Mouse (Mus musculus) hindbrain, embryonic 16.5 days (tissue): ENCODE results near the gene Cdkn1b. TPM values are rescaled to one million over a fixed set of nuclear protein-coding genes. Genes with fewer than 3 reads are reported as not detected.

Experiments used
- ATAC-seq: fragments of 200-750 bp; cut with Nextera tagmentation; 2 replicates; pipeline ENCODE4 v1.8.0; 2017; ENCODE audit warnings: moderate TSS enrichment, moderate library complexity
- H3K27ac ChIP-seq: fragments of 300-500 bp; sonication (generic); 2 replicates; pipeline ENCODE4 v1.5.1; 2014; ENCODE audit warnings: low read depth, mild to moderate bottlenecking, control low read depth, low read length, moderate library complexity
- H3K27me3 ChIP-seq: fragments of 300-500 bp; sonication (generic); replicated peaks from 2 replicates; pipeline ENCODE4 v1.6.1; 2014; ENCODE audit warnings: low read length; ENCODE audit not compliant: control insufficient read depth, insufficient read depth
- H3K36me3 ChIP-seq: fragments of 300-500 bp; sonication (generic); 2 replicates; pipeline ENCODE4 v1.6.1; 2014; ENCODE audit warnings: mild to moderate bottlenecking, low read length, moderate library complexity, mixed read lengths; ENCODE audit not compliant: control insufficient read depth, insufficient read depth
- H3K4me1 ChIP-seq: fragments of 300-500 bp; sonication (generic); 2 replicates; pipeline ENCODE4 v1.6.1; 2014; ENCODE audit warnings: low read depth, low read length; ENCODE audit not compliant: control insufficient read depth, insufficient read depth
- H3K4me2 ChIP-seq: fragments of 300-500 bp; sonication (generic); 2 replicates; pipeline ENCODE4 v1.6.1; 2014; ENCODE audit warnings: mild to moderate bottlenecking, low read length, control low read depth, moderate library complexity
- H3K4me3 ChIP-seq: fragments of 300-500 bp; sonication (generic); 2 replicates; pipeline ENCODE4 v1.5.1; 2014; ENCODE audit warnings: mild to moderate bottlenecking, low read length, control low read depth, moderate library complexity
- H3K9ac ChIP-seq: fragments of 300-500 bp; sonication (generic); 2 replicates; pipeline ENCODE4 v1.6.1; 2014; ENCODE audit warnings: low read depth, mild to moderate bottlenecking, control low read depth, low read length, moderate library complexity
- H3K9me3 ChIP-seq: fragments of 300-500 bp; sonication (generic); 2 replicates; pipeline ENCODE4 v1.6.1; 2014; ENCODE audit warnings: mild to moderate bottlenecking, low read length, moderate library complexity; ENCODE audit not compliant: control insufficient read depth
- WGBS: fragments of 180-500 bp; shearing (Covaris S2); extraction: QIAGEN DNeasy Blood & Tissue Kit; methylation state at CpG from one replicate; pipeline ENCODE4 v1.1.7; 2014; 5-methylcytosine and 5-hydroxymethylcytosine counted together
- polyA plus RNA-seq: library from polyadenylated mRNA; unstranded; fragments of >200 nt; fragmentation: Nextera tagmentation; extraction: Ambion mirVana; gene quantifications from 2 replicates; pipeline ENCODE4 v1.2.1, GENCODE M21; 2015

Cdkn1b gene
- polyA plus RNA-seq, result 12.6 and 15.1 TPM in 2 replicates

- Histone ChIP-seq H3K9ac (peak within 1 kb of the TSS; percentile 82), H3K4me1 (peaks cover 21% of the 10 kb centered on the region), H3K4me3 (peak within 1 kb of the TSS; percentile 70), H3K36me3 (no peaks in the 10 kb centered on the region), H3K27me3 (0 out of 2 replicates have a peak, but pooled peaks cover 3% of the 10 kb centered on the region), H3K9me3 (no peaks in the 10 kb centered on the region), H3K27ac (peak within 1 kb of the TSS; percentile 96), H3K4me2 (peak within 1 kb of the TSS; percentile 91)
- peak; percentile 97 for ATAC-seq
- WGBS, result under 1% methylated on average over 77 of the region's 77 CpGs
These were observed at the start of gene Cdkn1b for GRCm38 (mm10) chr6:134920190-134921013. Cdkn1b (plus strand) TSS chr6:134920401.

GRCm38 (mm10) chr6:134870887-134871286 lies 49.3 kb upstream of the Cdkn1b start:
- no peak overlapping the region for H3K4me3 ChIP-seq
- H3K9me3 ChIP-seq, result peaks cover 3% of the 10 kb centered on the region; the same call in 1 of the 2 replicates
- no peak overlapping the region for H3K4me2 ChIP-seq
- 94% methylated on average over 4 of the region's 4 CpGs for WGBS
- ATAC-seq, result no peak
- H3K9ac ChIP-seq, result no peak overlapping the region
- no peak overlapping the region for H3K27ac ChIP-seq
- H3K36me3 ChIP-seq, result peaks cover 31% of the 10 kb centered on the region
- H3K27me3 ChIP-seq, result no peaks in the 10 kb centered on the region
- no peaks in the 10 kb centered on the region for H3K4me1 ChIP-seq

- 87% methylated on average over 2 of the region's 2 CpGs for WGBS
- Histone ChIP-seq H3K36me3 (peaks cover 28% of the 10 kb centered on the region), H3K27me3 (no peaks in the 10 kb centered on the region), H3K4me3 (no peak overlapping the region), H3K27ac (no peak overlapping the region), H3K4me2 (no peak overlapping the region), H3K4me1 (no peaks in the 10 kb centered on the region), H3K9ac (no peak overlapping the region), H3K9me3 (peaks cover 3% of the 10 kb centered on the region; the same call in 1 of the 2 replicates)
- no peak for ATAC-seq
These were observed 48.0 kb upstream of the Cdkn1b start for GRCm38 (mm10) chr6:134872236-134872635.

GRCm38 (mm10) chr6:134873018-134873417 lies 47.2 kb upstream of the Cdkn1b start:
- no peak for ATAC-seq

GRCm38 (mm10) chr6:134876795-134877194 lies 43.4 kb upstream of the Cdkn1b start:
- Histone ChIP-seq H3K4me3 (no peak overlapping the region), H3K9me3 (no peaks in the 10 kb centered on the region), H3K27ac (no peak overlapping the region), H3K36me3 (no peaks in the 10 kb centered on the region; the same call in 1 of the 2 replicates), H3K27me3 (no peaks in the 10 kb centered on the region), H3K4me2 (no peak overlapping the region), H3K9ac (no peak overlapping the region), H3K4me1 (peaks cover 7% of the 10 kb centered on the region)
- no peak for ATAC-seq
- WGBS, result 72% methylated on average over 6 of the region's 6 CpGs

More at GRCm38 (mm10) chr6:134873018-134873417, 47.2 kb upstream of the Cdkn1b start:
- Histone ChIP-seq H3K36me3 (peaks cover 25% of the 10 kb centered on the region), H3K4me3 (no peak overlapping the region), H3K9ac (no peak overlapping the region), H3K27me3 (no peaks in the 10 kb centered on the region), H3K9me3 (peaks cover 3% of the 10 kb centered on the region; the same call in 1 of the 2 replicates), H3K4me2 (no peak overlapping the region), H3K4me1 (no peaks in the 10 kb centered on the region), H3K27ac (no peak overlapping the region)
- WGBS, result 82% methylated on average over 2 of the region's 2 CpGs

GRCm38 (mm10) chr6:134877276-134877675 lies 42.9 kb upstream of the Cdkn1b start:
- no peak for ATAC-seq
- H3K4me1 ChIP-seq, result peaks cover 7% of the 10 kb centered on the region
- no peaks in the 10 kb centered on the region; the same call in 1 of the 2 replicates for H3K36me3 ChIP-seq
- H3K9me3 ChIP-seq, result no peaks in the 10 kb centered on the region
- WGBS, result 91% methylated on average over 4 of the region's 4 CpGs
- H3K4me3 ChIP-seq, result no peak overlapping the region
- H3K4me2 ChIP-seq, result no peak overlapping the region
- no peak overlapping the region for H3K27ac ChIP-seq
- no peak overlapping the region for H3K9ac ChIP-seq
- H3K27me3 ChIP-seq, result no peaks in the 10 kb centered on the region

GRCm38 (mm10) chr6:134877892-134878291 lies 42.3 kb upstream of the Cdkn1b start:
- Histone ChIP-seq H3K9me3 (no peaks in the 10 kb centered on the region), H3K4me1 (peaks cover 7% of the 10 kb centered on the region), H3K36me3 (no peaks in the 10 kb centered on the region), H3K4me3 (no peak overlapping the region), H3K9ac (no peak overlapping the region), H3K27ac (no peak overlapping the region), H3K4me2 (no peak overlapping the region), H3K27me3 (no peaks in the 10 kb centered on the region)
- WGBS, result 82% methylated on average over 1 of the region's 1 CpGs
- no peak for ATAC-seq

- no peaks in the 10 kb centered on the region for H3K36me3 ChIP-seq
- no peak for ATAC-seq
- no peak overlapping the region for H3K4me3 ChIP-seq
- H3K27ac ChIP-seq, result no peak overlapping the region
- H3K9ac ChIP-seq, result no peak overlapping the region
- no peak overlapping the region for H3K4me2 ChIP-seq
- 93% methylated on average over 5 of the region's 5 CpGs for WGBS
- H3K4me1 ChIP-seq, result peaks cover 11% of the 10 kb centered on the region
- no peaks in the 10 kb centered on the region for H3K27me3 ChIP-seq
- H3K9me3 ChIP-seq, result no peaks in the 10 kb centered on the region
These were observed 40.6 kb upstream of the Cdkn1b start for GRCm38 (mm10) chr6:134879556-134879955.

- no peaks in the 10 kb centered on the region for H3K9me3 ChIP-seq
- no peaks in the 10 kb centered on the region for H3K27me3 ChIP-seq
- H3K36me3 ChIP-seq, result no peaks in the 10 kb centered on the region
- ATAC-seq, result no peak
- H3K4me3 ChIP-seq, result no peak overlapping the region
- H3K4me1 ChIP-seq, result peaks cover 16% of the 10 kb centered on the region
- no peak overlapping the region for H3K4me2 ChIP-seq
- H3K9ac ChIP-seq, result no peak overlapping the region
- 47% methylated on average over 2 of the region's 2 CpGs for WGBS
- no peak overlapping the region for H3K27ac ChIP-seq
These were observed 40.2 kb upstream of the Cdkn1b start for GRCm38 (mm10) chr6:134880046-134880445.
